Mouse (Mus musculus) left cerebral cortex, postnatal 25 days (tissue): Measurements from ENCODE around the gene Cep128. TPM values are rescaled to one million over a fixed set of nuclear protein-coding genes. Genes with fewer than 3 reads are reported as not detected.

Experiments
- DNase-seq, 2 experiments: peaks; one replicate each; pipeline ENCODE4 v3.0.0; 2022; ENCODE audit warnings: low spot score in 2 of 2, mixed read lengths in 1 of 2
- intact Hi-C: fragments of 180-260 bp; cut with DNase I; formaldehyde crosslinking; loops from one replicate; pipeline ENCODE4 v1.15.1; 2025
- total RNA-seq, 2 experiments: library from RNA; stranded (reverse); gene quantifications; 2 replicates each; pipeline ENCODE4 v1.2.3; 2021

Gene Cep128
- total RNA-seq, 2 experiments from 2014 or later: 9.0 to 11.4 TPM

- DNase-seq: no peak
- intact Hi-C loops: no loop called here
Measured at GRCm38 (mm10) chr12:91202496-91202895, 181.7 kb downstream of the Cep128 start.

DNA sequence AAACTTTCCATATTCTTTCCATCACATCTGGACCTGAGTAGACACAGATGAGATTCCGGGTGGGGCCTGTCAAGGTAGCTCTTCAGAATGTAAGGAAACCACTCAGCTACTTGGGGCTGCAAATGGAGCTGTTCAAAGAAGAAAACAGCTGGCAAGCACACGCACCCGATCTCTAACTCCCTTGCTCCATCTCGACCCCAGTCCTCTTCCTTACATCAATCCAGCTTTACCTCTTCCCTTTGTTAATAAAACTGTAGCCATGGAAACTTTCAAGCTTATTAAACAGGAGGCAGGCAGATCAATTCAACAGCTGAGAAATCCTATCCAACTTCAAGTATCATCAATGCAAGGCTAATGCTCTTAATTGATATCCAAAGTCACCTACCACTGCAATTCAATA lies 195.1 kb downstream of the Cep128 start:
- DNase-seq: no peak
- intact Hi-C loops: no loop called here

GRCm38 (mm10) chr12:91185564-91185963 lies 198.6 kb downstream of the Cep128 start:
- DNase-seq: no peak
- intact Hi-C loops: no loop called here

DNA sequence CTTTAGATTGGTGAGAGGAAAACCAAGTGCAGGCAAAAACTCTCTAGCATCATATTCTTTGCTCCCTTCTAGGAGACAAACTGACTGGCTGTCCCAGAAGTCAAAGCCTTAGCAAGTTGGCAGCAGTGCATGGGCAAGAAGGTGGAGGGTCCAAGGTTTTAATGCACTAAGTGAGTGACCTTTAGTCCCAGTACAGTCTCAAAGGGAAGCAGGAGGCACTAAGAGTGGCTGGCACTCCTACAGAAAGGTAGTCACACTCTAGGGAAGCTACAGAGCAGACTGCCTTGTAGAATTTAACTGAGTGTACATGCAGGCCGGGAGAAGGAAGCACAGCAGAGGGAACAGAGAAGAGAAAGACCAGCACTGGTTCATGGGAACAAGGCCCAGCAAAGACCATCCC lies 199.6 kb downstream of the Cep128 start:
- DNase-seq: no peak
- intact Hi-C loops: no loop called here

DNA sequence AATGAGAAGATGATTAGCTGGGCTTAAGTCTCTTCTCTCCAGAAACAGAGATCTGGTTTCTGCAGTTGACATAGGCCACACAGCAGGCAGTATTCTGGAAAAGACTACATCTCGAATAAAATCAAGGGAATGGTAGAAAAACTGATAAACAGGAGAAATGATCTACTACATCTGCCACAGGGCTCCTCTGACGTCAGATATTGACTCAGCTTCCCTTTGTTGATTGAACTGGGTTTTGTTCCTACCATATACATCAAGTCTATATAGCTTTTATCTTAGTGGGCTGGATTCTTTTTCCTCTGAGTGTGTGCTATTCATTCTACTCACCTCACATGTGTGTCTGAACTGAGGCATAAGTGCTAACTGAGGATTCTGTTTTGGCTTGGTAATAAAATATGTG lies 200.3 kb downstream of the Cep128 start:
- no peak for DNase-seq
- intact Hi-C loops: no loop called here

GRCm38 (mm10) chr12:91183304-91183855 lies 200.8 kb downstream of the Cep128 start:
- DNase-seq: no peak
- intact Hi-C loops: no loop called here

- no peak for DNase-seq
- intact Hi-C loops: no loop called here
Measured at GRCm38 (mm10) chr12:91176808-91177526, 207.2 kb downstream of the Cep128 start.

DNA sequence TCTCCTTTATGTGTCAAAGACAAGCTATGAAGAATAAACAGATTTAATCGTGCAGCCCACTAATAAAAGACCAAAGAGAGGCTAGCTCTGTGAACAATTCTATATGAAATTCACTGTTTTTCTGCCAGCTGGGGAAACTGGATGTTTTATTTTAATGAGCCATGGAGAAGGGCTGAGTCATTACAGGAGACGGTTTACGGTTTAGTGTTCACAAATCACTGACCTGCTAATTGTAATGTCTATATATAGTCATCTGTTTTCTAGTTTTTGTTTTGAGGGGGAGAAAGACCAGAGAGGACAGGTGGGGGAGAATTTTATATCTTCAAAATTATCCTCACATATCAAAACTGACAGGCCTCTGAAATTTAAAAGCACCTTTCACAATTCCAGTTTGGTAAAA lies 212.6 kb downstream of the Cep128 start:
- DNase-seq: no peak
- intact Hi-C loops: no loop called here

GRCm38 (mm10) chr12:91161015-91161730 lies 223.0 kb downstream of the Cep128 start:
- DNase-seq: no peak
- intact Hi-C loops: no loop called here

GRCm38 (mm10) chr12:91158481-91158880 lies 225.7 kb downstream of the Cep128 start:
- intact Hi-C loops: no loop called here
- no peak for DNase-seq

- no peak for DNase-seq
- intact Hi-C loops: no loop called here
Measured at GRCm38 (mm10) chr12:91154052-91154451, 230.2 kb downstream of the Cep128 start.

- peak in 1 of 2 experiments; percentile 3 for DNase-seq
- intact Hi-C loops: no loop called here
Measured at GRCm38 (mm10) chr12:91149152-91149551, 235.1 kb downstream of the Cep128 start.

DNA sequence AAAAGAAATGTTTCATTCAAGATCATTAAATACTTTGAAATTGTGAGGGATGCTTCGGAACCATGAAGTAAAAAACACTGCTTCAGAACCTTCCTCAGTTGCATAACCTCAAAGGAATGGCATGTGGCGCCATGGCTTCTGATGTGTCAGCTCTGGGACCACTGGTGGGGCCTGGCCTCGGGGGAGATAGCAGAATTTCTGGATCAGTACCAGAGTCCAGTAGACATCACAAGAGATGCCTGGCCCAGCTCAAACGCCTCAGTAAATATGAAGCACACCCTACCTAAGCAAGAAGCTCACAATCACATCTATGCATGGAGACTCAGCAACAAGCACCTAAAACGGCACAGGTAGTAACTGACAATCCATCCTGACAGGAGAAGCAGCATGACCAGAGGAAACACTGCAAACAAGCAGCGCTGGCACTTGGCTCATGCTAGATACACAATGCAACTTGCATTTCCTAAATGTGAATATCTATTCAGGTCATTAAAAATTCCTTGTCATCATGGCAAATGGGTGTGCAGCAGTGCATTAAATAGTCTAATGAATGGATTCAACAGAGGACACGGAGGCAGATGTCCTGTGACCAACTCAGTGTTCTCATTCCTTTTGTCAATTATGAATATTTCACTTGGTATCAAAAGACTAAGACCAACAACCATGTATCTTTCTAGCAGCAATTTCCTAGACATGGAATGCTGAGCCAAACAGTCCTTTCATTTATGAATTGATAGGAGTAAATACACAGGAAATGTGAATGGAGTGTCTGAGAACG lies 249.3 kb downstream of the Cep128 start:
- intact Hi-C loops: no loop called here
- DNase-seq: no peak

DNA sequence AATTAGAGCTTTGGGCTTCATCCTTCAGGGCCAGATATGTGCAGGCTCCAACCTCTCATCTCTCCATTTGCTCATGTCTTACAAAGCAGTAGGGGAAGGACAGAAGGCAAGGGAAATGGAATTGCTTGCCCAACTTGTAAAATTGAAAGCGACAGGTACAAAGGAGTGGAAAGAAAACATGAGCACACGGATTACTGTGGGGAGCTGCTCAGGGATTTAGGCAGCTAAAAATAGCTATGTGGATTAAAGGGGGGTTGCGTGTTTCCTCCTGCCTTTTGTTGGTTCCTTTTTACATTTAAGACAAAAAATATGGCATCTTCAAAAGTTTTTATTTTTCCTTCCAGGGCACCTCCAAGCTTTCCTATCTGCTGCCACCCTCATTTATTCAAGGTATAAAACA lies 269.2 kb downstream of the Cep128 start:
- intact Hi-C loops: no loop called here
- no peak for DNase-seq

GRCm38 (mm10) chr12:91103316-91103715 lies 280.9 kb downstream of the Cep128 start:
- DNase-seq: no peak
- intact Hi-C loops: no loop called here

GRCm38 (mm10) chr12:91097869-91098268 lies 286.3 kb downstream of the Cep128 start:
- intact Hi-C loops: no loop called here

DNA sequence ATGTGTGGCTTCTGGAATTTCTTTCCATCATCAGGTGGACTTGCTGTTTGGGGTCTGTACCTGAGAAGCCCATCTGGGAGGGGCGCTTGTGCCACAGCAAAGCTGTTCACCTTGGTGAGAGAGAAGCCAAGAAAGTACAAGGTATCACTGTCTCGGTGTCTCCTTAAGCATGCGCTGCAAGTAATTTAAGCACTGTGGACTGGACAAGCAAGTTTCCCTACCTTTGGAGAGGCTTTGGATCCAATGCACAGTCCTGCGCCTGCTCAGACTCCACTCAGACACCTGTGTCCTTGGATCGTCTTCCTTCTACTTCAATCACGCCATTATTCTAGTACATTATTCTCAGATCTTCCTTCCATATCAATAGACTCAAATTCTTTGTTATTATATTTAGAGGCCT lies 288.0 kb downstream of the Cep128 start:
- DNase-seq: no peak
- intact Hi-C loops: no loop called here

More at GRCm38 (mm10) chr12:91097869-91098268, 286.3 kb downstream of the Cep128 start:
- no peak for DNase-seq

- intact Hi-C loops: loop anchor here (10.0 kb wide), 2 partner anchors 227 to 523 kb away; no protein-coding TSS in a partner anchor
- peak; percentile 26 to 40 for DNase-seq
Measured at GRCm38 (mm10) chr12:91088271-91088670, 295.9 kb downstream of the Cep128 start.

GRCm38 (mm10) chr12:91085967-91086366 lies 298.2 kb downstream of the Cep128 start:
- DNase-seq: peak in 1 of 2 experiments; percentile 34
- intact Hi-C loops: loop anchor here (2.0 to 10.0 kb wide), 3 partner anchors 229 to 521 kb away; no protein-coding TSS in a partner anchor

GRCm38 (mm10) chr12:91075600-91075999 lies 308.6 kb downstream of the Cep128 start:
- DNase-seq: no peak
- intact Hi-C loops: no loop called here
